Mouse (Mus musculus): ENCODE measurements around the gene Adamtsl1. TPM values are rescaled to one million over a fixed set of nuclear protein-coding genes. Genes with fewer than 3 reads are reported as not detected.

The Adamtsl1 gene
- polyA plus RNA-seq, 1 experiment from 2014 or later: 14.2 TPM

GRCm38 (mm10) chr4:85819921-85820320, 305.9 kb downstream of the Adamtsl1 start:
- TF ChIP-seq CTCF (IDR thresholded peaks at IDR 0.05; ENCODE audit: low read depth): no peak
- no peak overlapping the region for H3K4me2 ChIP-seq
- no peak for ATAC-seq (ENCODE audit: insufficient read depth)
- H3K9ac ChIP-seq: no peak overlapping the region
- no peak overlapping the region for H3K27ac ChIP-seq (ENCODE audit: low read depth)
- H3K36me3 ChIP-seq (ENCODE audit: insufficient read depth): no peaks in the 10 kb centered on the region
- no peaks in the 10 kb centered on the region for H3K27me3 ChIP-seq (ENCODE audit: insufficient read depth, low read length)
- 17% methylated on average over 1 of the region's 1 CpGs for WGBS
- no peaks in the 10 kb centered on the region for H3K9me3 ChIP-seq (ENCODE audit: low read depth, low read length)
- DNase-seq: no peak
- H3K4me1 ChIP-seq (ENCODE audit: insufficient read depth): no peaks in the 10 kb centered on the region
- H3K4me3 ChIP-seq (ENCODE audit: low read depth, low read length): no peak overlapping the region

GRCm38 (mm10) chr4:85823952-85824704, 310.2 kb downstream of the Adamtsl1 start:
- Histone ChIP-seq H3K27ac (ENCODE audit: low read depth) (no peak overlapping the region), H3K9me3 (ENCODE audit: low read depth, low read length) (no peaks in the 10 kb centered on the region), H3K27me3 (ENCODE audit: insufficient read depth, low read length) (no peaks in the 10 kb centered on the region), H3K4me3 (ENCODE audit: low read depth, low read length) (no peak overlapping the region), H3K4me1 (ENCODE audit: insufficient read depth) (no peaks in the 10 kb centered on the region), H3K4me2 (no peak overlapping the region), H3K9ac (no peak overlapping the region), H3K36me3 (ENCODE audit: insufficient read depth) (no peaks in the 10 kb centered on the region)
- ATAC-seq (ENCODE audit: insufficient read depth): no peak
- 59% methylated on average over 8 of the region's 8 CpGs for WGBS
- TF ChIP-seq CTCF (IDR thresholded peaks at IDR 0.05; ENCODE audit: low read depth): 0 out of 2 replicates have a peak, but pooled peaks have one; percentile 16
- peak; percentile 13 for DNase-seq

GRCm38 (mm10) chr4:85824705-85825085, 310.7 kb downstream of the Adamtsl1 start:
- 65% methylated on average over 1 of the region's 1 CpGs for WGBS

GRCm38 (mm10) chr4:85837058-85837457, 323.1 kb downstream of the Adamtsl1 start:
- no peak for TF ChIP-seq CTCF (IDR thresholded peaks at IDR 0.05; ENCODE audit: low read depth)
- Histone ChIP-seq H3K9ac (no peak overlapping the region), H3K27ac (ENCODE audit: low read depth) (no peak overlapping the region), H3K4me2 (no peak overlapping the region), H3K4me1 (ENCODE audit: insufficient read depth) (no peaks in the 10 kb centered on the region; the same call in 1 of the 2 replicates), H3K36me3 (ENCODE audit: insufficient read depth) (no peaks in the 10 kb centered on the region), H3K27me3 (ENCODE audit: insufficient read depth, low read length) (no peaks in the 10 kb centered on the region), H3K9me3 (ENCODE audit: low read depth, low read length) (no peaks in the 10 kb centered on the region), H3K4me3 (ENCODE audit: low read depth, low read length) (no peak overlapping the region)
- no peak for DNase-seq
- no peak for ATAC-seq (ENCODE audit: insufficient read depth)

More at GRCm38 (mm10) chr4:85824705-85825085, 310.7 kb downstream of the Adamtsl1 start:
- no peak overlapping the region for H3K27ac ChIP-seq (ENCODE audit: low read depth)
- TF ChIP-seq CTCF (IDR thresholded peaks at IDR 0.05; ENCODE audit: low read depth): no peak
- ATAC-seq (ENCODE audit: insufficient read depth) (no peak), DNase-seq (no peak)
- no peak overlapping the region for H3K4me3 ChIP-seq (ENCODE audit: low read depth, low read length)
- no peak overlapping the region for H3K4me2 ChIP-seq
- no peaks in the 10 kb centered on the region for H3K9me3 ChIP-seq (ENCODE audit: low read depth, low read length)
- H3K9ac ChIP-seq: no peak overlapping the region
- H3K4me1 ChIP-seq (ENCODE audit: insufficient read depth): no peaks in the 10 kb centered on the region
- H3K36me3 ChIP-seq (ENCODE audit: insufficient read depth): no peaks in the 10 kb centered on the region
- H3K27me3 ChIP-seq (ENCODE audit: insufficient read depth, low read length): no peaks in the 10 kb centered on the region

- no peaks in the 10 kb centered on the region for H3K9me3 ChIP-seq (ENCODE audit: low read depth, low read length)
- no peak for TF ChIP-seq CTCF (IDR thresholded peaks at IDR 0.05; ENCODE audit: low read depth)
- peak; percentile 35 for DNase-seq
- no peak for ATAC-seq (ENCODE audit: insufficient read depth)
- no peak overlapping the region for H3K9ac ChIP-seq
- H3K4me2 ChIP-seq: no peak overlapping the region
- no peaks in the 10 kb centered on the region; the same call in 1 of the 2 replicates for H3K4me1 ChIP-seq (ENCODE audit: insufficient read depth)
- no peaks in the 10 kb centered on the region for H3K36me3 ChIP-seq (ENCODE audit: insufficient read depth)
- WGBS: 56% methylated on average over 5 of the region's 5 CpGs
- no peak overlapping the region for H3K4me3 ChIP-seq (ENCODE audit: low read depth, low read length)
- no peaks in the 10 kb centered on the region for H3K27me3 ChIP-seq (ENCODE audit: insufficient read depth, low read length)
- H3K27ac ChIP-seq (ENCODE audit: low read depth): no peak overlapping the region
Measured at GRCm38 (mm10) chr4:85837532-85837965, 323.6 kb downstream of the Adamtsl1 start.

GRCm38 (mm10) chr4:85838031-85838430, 324.1 kb downstream of the Adamtsl1 start:
- no peak overlapping the region for H3K27ac ChIP-seq (ENCODE audit: low read depth)

GRCm38 (mm10) chr4:85842113-85842512, 328.1 kb downstream of the Adamtsl1 start:
- Histone ChIP-seq H3K4me2 (no peak overlapping the region), H3K4me3 (ENCODE audit: low read depth, low read length) (no peak overlapping the region), H3K9me3 (ENCODE audit: low read depth, low read length) (no peaks in the 10 kb centered on the region), H3K27me3 (ENCODE audit: insufficient read depth, low read length) (no peaks in the 10 kb centered on the region), H3K9ac (no peak overlapping the region), H3K36me3 (ENCODE audit: insufficient read depth) (no peaks in the 10 kb centered on the region), H3K27ac (ENCODE audit: low read depth) (no peak overlapping the region), H3K4me1 (ENCODE audit: insufficient read depth) (no peaks in the 10 kb centered on the region; the same call in 1 of the 2 replicates)
- DNase-seq (peak; percentile 40), ATAC-seq (ENCODE audit: insufficient read depth) (no peak)
- TF ChIP-seq CTCF (IDR thresholded peaks at IDR 0.05; ENCODE audit: low read depth): no peak
- WGBS: 66% methylated on average over 9 of the region's 9 CpGs

More at GRCm38 (mm10) chr4:85838031-85838430, 324.1 kb downstream of the Adamtsl1 start:
- no peaks in the 10 kb centered on the region for H3K36me3 ChIP-seq (ENCODE audit: insufficient read depth)
- no peak overlapping the region for H3K4me3 ChIP-seq (ENCODE audit: low read depth, low read length)
- H3K9ac ChIP-seq: no peak overlapping the region
- ATAC-seq (ENCODE audit: insufficient read depth) (no peak), DNase-seq (no peak)
- H3K4me1 ChIP-seq (ENCODE audit: insufficient read depth): no peaks in the 10 kb centered on the region; the same call in 1 of the 2 replicates
- 27% methylated on average over 5 of the region's 5 CpGs for WGBS
- H3K9me3 ChIP-seq (ENCODE audit: low read depth, low read length): no peaks in the 10 kb centered on the region
- H3K4me2 ChIP-seq: no peak overlapping the region
- no peak for TF ChIP-seq CTCF (IDR thresholded peaks at IDR 0.05; ENCODE audit: low read depth)
- no peaks in the 10 kb centered on the region for H3K27me3 ChIP-seq (ENCODE audit: insufficient read depth, low read length)
